Mouse (Mus musculus) neural tube, embryonic 14.5 days (tissue): ENCODE data around the gene Nup85. TPM values are rescaled to one million over a fixed set of nuclear protein-coding genes. Genes with fewer than 3 reads are reported as not detected.

Experiments used
- ATAC-seq: fragments of 200-750 bp; cut with Nextera tagmentation; 2 replicates; pipeline ENCODE4 v1.8.0; 2017; ENCODE audit warnings: low read depth, mild to moderate bottlenecking, moderate TSS enrichment, moderate library complexity
- H3K27ac ChIP-seq: fragments of 300-500 bp; sonication (generic); 2 replicates; pipeline ENCODE4 v1.5.1; 2014; ENCODE audit warnings: low read depth, mild to moderate bottlenecking, control low read depth, low read length, moderate library complexity, mixed read lengths
- H3K27me3 ChIP-seq: fragments of 300-500 bp; sonication (generic); 2 replicates; pipeline ENCODE4 v1.6.1; 2014; ENCODE audit warnings: low read length; ENCODE audit not compliant: control insufficient read depth, insufficient read depth
- H3K36me3 ChIP-seq: fragments of 300-500 bp; sonication (generic); 2 replicates; pipeline ENCODE4 v1.6.1; 2014; ENCODE audit warnings: low read length, mixed read lengths; ENCODE audit not compliant: control insufficient read depth, insufficient read depth
- H3K4me1 ChIP-seq: fragments of 300-500 bp; sonication (generic); 2 replicates; pipeline ENCODE4 v1.6.1; 2014; ENCODE audit warnings: low read length; ENCODE audit not compliant: control insufficient read depth, insufficient read depth
- H3K4me2 ChIP-seq: fragments of 300-500 bp; sonication (generic); 2 replicates; pipeline ENCODE4 v1.6.1; 2014; ENCODE audit warnings: mild to moderate bottlenecking, low read depth, low read length, control low read depth
- H3K4me3 ChIP-seq: fragments of 300-500 bp; sonication (generic); 2 replicates; pipeline ENCODE4 v1.5.1; 2014; ENCODE audit warnings: low read depth, low read length, control low read depth, mixed read lengths
- H3K9ac ChIP-seq: fragments of 300-500 bp; sonication (generic); replicated peaks from 2 replicates; pipeline ENCODE4 v1.6.1; 2014; ENCODE audit warnings: low read depth, mild to moderate bottlenecking, control low read depth, low read length, mixed read lengths
- H3K9me3 ChIP-seq: fragments of 300-500 bp; sonication (generic); 2 replicates; pipeline ENCODE4 v1.6.1; 2016; ENCODE audit warnings: low read length; ENCODE audit not compliant: control insufficient read depth
- WGBS: fragments of 180-500 bp; shearing (Covaris S2); extraction: QIAGEN DNeasy Blood & Tissue Kit; methylation state at CpG from one replicate; pipeline ENCODE4 v1.1.7; 2014; 5-methylcytosine and 5-hydroxymethylcytosine counted together
- polyA plus RNA-seq: library from polyadenylated mRNA; unstranded; fragments of >200 nt; fragmentation: Nextera tagmentation; extraction: Ambion mirVana; gene quantifications from 2 replicates; pipeline ENCODE4 v1.2.1, GENCODE M21; 2014

The Nup85 gene
- polyA plus RNA-seq, 1 experiment from 2014 or later, result 98.2 TPM

GRCm38 (mm10) chr11:115632862-115633261 is 68.6 kb downstream of the Nup85 start:
- Histone ChIP-seq H3K4me2 (no peak overlapping the region), H3K4me1 (no peaks in the 10 kb centered on the region), H3K27ac (no peak overlapping the region), H3K9ac (no peak overlapping the region), H3K36me3 (no peaks in the 10 kb centered on the region), H3K4me3 (no peak overlapping the region), H3K9me3 (no peaks in the 10 kb centered on the region), H3K27me3 (no peaks in the 10 kb centered on the region)
- 84% methylated on average over 10 of the region's 10 CpGs for WGBS
- no peak for ATAC-seq

Other genes starting within 250 kb of the Nup85 start
- gene Ush1g, start 242.4 kb upstream of the Nup85 start, polyA plus RNA-seq, result 0.13 and 0.16 TPM in 2 replicates
- 1.8 and 2.6 TPM in 2 replicates for gene Otop3, start 229.7 kb upstream of the Nup85 start, polyA plus RNA-seq
- gene Hid1, start 196.7 kb upstream of the Nup85 start, polyA plus RNA-seq, result 41.7 and 45.7 TPM in 2 replicates
- 27.3 and 28.6 TPM in 2 replicates for gene Cdr2l, start 182.5 kb upstream of the Nup85 start, polyA plus RNA-seq
- 207 and 211 TPM in 2 replicates for gene Mrpl58, start 160.7 kb upstream of the Nup85 start, polyA plus RNA-seq
- gene Atp5h, start 144.5 kb upstream of the Nup85 start, polyA plus RNA-seq, result 928 and 1,005 TPM in 2 replicates
- 28.8 and 33.7 TPM in 2 replicates for gene Kctd2, start 144.3 kb upstream of the Nup85 start, polyA plus RNA-seq
- not detected in 2 replicates for gene Trim80, start 123.9 kb upstream of the Nup85 start, polyA plus RNA-seq
- 0.15 TPM in 2 replicates for gene Slc16a5, start 102.0 kb upstream of the Nup85 start, polyA plus RNA-seq
- 15.5 and 19.4 TPM in 2 replicates for gene Armc7, start 88.8 kb upstream of the Nup85 start, polyA plus RNA-seq
- 84.4 and 95.8 TPM in 2 replicates for gene Nt5c, start 72.6 kb upstream of the Nup85 start, polyA plus RNA-seq
- gene Jpt1, start 50.0 kb upstream of the Nup85 start, polyA plus RNA-seq, result 1,282 and 1,347 TPM in 2 replicates
- gene Sumo2, start 28.2 kb upstream of the Nup85 start, polyA plus RNA-seq, result 994 and 1,036 TPM in 2 replicates
- gene Mrps7, start 39.5 kb downstream of the Nup85 start, polyA plus RNA-seq, result 76.5 and 79.0 TPM in 2 replicates
- 35.2 and 43.1 TPM in 2 replicates for gene Gga3, start 39.6 kb downstream of the Nup85 start, polyA plus RNA-seq
- gene Mif4gd, start 48.5 kb downstream of the Nup85 start, polyA plus RNA-seq, result 11.0 and 12.3 TPM in 2 replicates
- gene Slc25a19, start 63.9 kb downstream of the Nup85 start, polyA plus RNA-seq, result 45.3 and 53.0 TPM in 2 replicates
- 115 and 126 TPM in 2 replicates for gene Grb2, start 144.2 kb downstream of the Nup85 start, polyA plus RNA-seq
- gene Tmem94, start 201.0 kb downstream of the Nup85 start, polyA plus RNA-seq, result 17.0 and 21.7 TPM in 2 replicates
- gene Caskin2, start 249.2 kb downstream of the Nup85 start, polyA plus RNA-seq, result 9.5 and 13.1 TPM in 2 replicates